Mouse (Mus musculus): ENCODE measurements around the gene Glb1l2. TPM values are rescaled to one million over a fixed set of nuclear protein-coding genes. Genes with fewer than 3 reads are reported as not detected.

Glb1l2 gene
- polyA plus RNA-seq, 1 experiment from 2014 or later = 1.5 TPM

GRCm38 (mm10) chr9:26718388-26718787 is 87.9 kb downstream of the Glb1l2 start:
- Histone ChIP-seq H3K27me3 (replicated peaks; ENCODE audit: control insufficient read depth, insufficient read depth, low read length) (no peaks in the 10 kb centered on the region), H3K36me3 (ENCODE audit: control insufficient read depth, insufficient read depth) (no peaks in the 10 kb centered on the region), H3K9ac (replicated peaks; ENCODE audit: low read depth, low read length) (no peak overlapping the region), H3K27ac (ENCODE audit: low read length) (no peak overlapping the region), H3K4me1 (replicated peaks; ENCODE audit: control insufficient read depth, insufficient read depth, low read length) (no peaks in the 10 kb centered on the region), H3K9me3 (ENCODE audit: control insufficient read depth, low read length) (no peaks in the 10 kb centered on the region), H3K4me2 (ENCODE audit: low read length) (no peak overlapping the region), H3K4me3 (replicated peaks; ENCODE audit: low read length) (no peak overlapping the region)
- 17% methylated on average over 3 of the region's 3 CpGs for WGBS
- no peak for ATAC-seq

Other genes starting within 250 kb of the Glb1l2 start
- gene B3gat1, start 72.7 kb downstream of the Glb1l2 start, polyA plus RNA-seq (2015; fragmentation: Nextera tagmentation; extraction: Ambion mirVana) = 45.4 and 48.1 TPM in 2 replicates
- not detected in 2 replicates for gene Glb1l3, start 54.4 kb upstream of the Glb1l2 start, polyA plus RNA-seq (2015; fragmentation: Nextera tagmentation; extraction: Ambion mirVana)
- 0.27 and 0.35 TPM in 2 replicates for gene Gm1110, start 116.6 kb upstream of the Glb1l2 start, polyA plus RNA-seq (2015; fragmentation: Nextera tagmentation; extraction: Ambion mirVana)
- 43.4 and 50.5 TPM in 2 replicates for gene Acad8, start 193.1 kb upstream of the Glb1l2 start, polyA plus RNA-seq (2015; fragmentation: Nextera tagmentation; extraction: Ambion mirVana)
- gene Thyn1, start 193.2 kb upstream of the Glb1l2 start, polyA plus RNA-seq (2015; fragmentation: Nextera tagmentation; extraction: Ambion mirVana) = 153 and 158 TPM in 2 replicates
- 85.7 and 92.7 TPM in 2 replicates for gene Vps26b, start 223.6 kb upstream of the Glb1l2 start, polyA plus RNA-seq (2015; fragmentation: Nextera tagmentation; extraction: Ambion mirVana)
- gene Ncapd3, start 223.7 kb upstream of the Glb1l2 start, polyA plus RNA-seq (2015; fragmentation: Nextera tagmentation; extraction: Ambion mirVana) = 23.4 and 24.9 TPM in 2 replicates

All from forebrain, embryonic 16.5 days (tissue).